Mouse (Mus musculus) ES-Bruce4 (cell line): ENCODE data around the gene Plekhh2. TPM values are rescaled to one million over a fixed set of nuclear protein-coding genes. Genes with fewer than 3 reads are reported as not detected.

ENCODE experiments used
- H3K27ac ChIP-seq: 2 replicates; pipeline ENCODE4 v1.5.1; 2012; ENCODE audit warnings: low read length, inconsistent platforms; ENCODE audit not compliant: insufficient read depth
- H3K27me3 ChIP-seq: 2 replicates; pipeline ENCODE4 v1.6.1; 2012; ENCODE audit warnings: mild to moderate bottlenecking, low read length, inconsistent platforms; ENCODE audit not compliant: control insufficient read depth, poor library complexity, insufficient read depth, severe bottlenecking
- H3K36me3 ChIP-seq: 2 replicates; pipeline ENCODE4 v1.6.1; 2012; ENCODE audit warnings: inconsistent platforms, mild to moderate bottlenecking, low read length, moderate library complexity; ENCODE audit not compliant: control insufficient read depth, poor library complexity, insufficient read depth, severe bottlenecking
- H3K4me1 ChIP-seq: one replicate; pipeline ENCODE4 v1.8.1; 2011; ENCODE audit warnings: low read length; ENCODE audit not compliant: control insufficient read depth, insufficient read depth
- H3K4me3 ChIP-seq: 2 replicates; pipeline ENCODE4 v1.5.1; 2011; ENCODE audit warnings: low read depth, mild to moderate bottlenecking, low read length
- H3K9ac ChIP-seq: 2 replicates; pipeline ENCODE4 v1.6.1; 2012; ENCODE audit warnings: low read depth, mild to moderate bottlenecking, inconsistent platforms; ENCODE audit not compliant: poor library complexity, severe bottlenecking
- H3K9me3 ChIP-seq: replicated peaks from 2 replicates; pipeline ENCODE4 v1.6.1; 2012; ENCODE audit warnings: mild to moderate bottlenecking, low read length, inconsistent platforms; ENCODE audit not compliant: control insufficient read depth, poor library complexity, insufficient read depth, severe bottlenecking
- CTCF ChIP-seq: IDR thresholded peaks from one replicate; pipeline ENCODE4 v1.8.1; 2011; ENCODE audit warnings: low read depth, low read length
- EP300 ChIP-seq: IDR thresholded peaks from 2 replicates; pipeline ENCODE4 v1.6.1; 2011; ENCODE audit warnings: low read depth, low read length; ENCODE audit not compliant: insufficient read depth
- POLR2A ChIP-seq: IDR thresholded peaks from one replicate; pipeline ENCODE4 v1.8.1; 2011; ENCODE audit warnings: low read length; ENCODE audit not compliant: insufficient read depth
- polyA plus RNA-seq: library from polyadenylated mRNA; stranded (reverse); fragments of >200 nt; gene quantifications from 2 replicates; pipeline ENCODE4 v1.2.4, GENCODE M21; 2011; ENCODE audit warnings: low read depth; ENCODE audit not compliant: missing spikeins, insufficient read depth, insufficient read length

Gene Plekhh2
- polyA plus RNA-seq, 1 experiment: 10.5 TPM

DNA sequence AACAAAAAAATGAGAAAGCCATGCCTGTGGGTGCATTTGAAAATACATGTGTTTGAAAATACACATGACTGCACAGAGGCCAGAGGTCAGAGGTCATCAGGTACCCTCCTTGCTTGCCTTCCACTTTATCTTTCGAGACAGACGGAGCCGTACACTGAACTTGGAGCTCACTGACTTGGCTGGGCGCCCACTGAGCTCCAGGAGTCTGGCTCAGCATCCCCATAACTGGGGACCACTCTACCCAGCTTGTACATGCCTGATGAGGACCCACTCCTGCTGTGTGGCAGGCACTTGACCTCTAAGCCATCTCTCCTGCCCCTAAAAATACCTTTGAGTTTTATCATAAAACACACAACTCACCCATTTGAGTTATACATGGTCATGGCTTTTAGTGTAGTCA lies 2.5 kb upstream of the Plekhh2 start:
- H3K36me3 ChIP-seq: no peaks in the 10 kb centered on the region
- no peaks in the 10 kb centered on the region for H3K9me3 ChIP-seq
- no peak overlapping the region for H3K4me3 ChIP-seq
- H3K27ac ChIP-seq: no peak overlapping the region
- H3K4me1 ChIP-seq: no peaks in the 10 kb centered on the region
- H3K27me3 ChIP-seq: no peaks in the 10 kb centered on the region
- H3K9ac ChIP-seq: no peak overlapping the region
- TF ChIP-seq EP300: no peak
- no peak for TF ChIP-seq CTCF
- TF ChIP-seq POLR2A: no peak

DNA sequence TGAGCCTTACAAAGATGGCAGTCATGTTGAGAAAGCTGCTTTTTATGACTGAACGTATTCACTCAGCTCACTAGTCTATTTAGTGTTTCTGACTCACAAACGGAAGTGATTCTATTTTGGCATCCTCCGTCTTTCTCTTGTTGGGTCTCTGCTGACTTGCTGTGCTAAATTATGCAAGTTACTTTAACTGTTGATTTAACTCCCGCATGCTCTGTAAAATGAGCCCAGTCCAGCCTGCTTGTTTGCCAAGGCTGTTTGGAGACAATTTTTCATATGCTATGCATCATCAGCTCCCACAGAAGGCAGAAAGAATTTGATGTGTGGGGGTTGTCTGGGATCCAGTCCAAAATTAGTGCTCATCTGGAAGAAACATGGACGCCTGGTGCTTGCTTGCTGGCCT lies 1.3 kb upstream of the Plekhh2 start:
- Histone ChIP-seq H3K9ac (no peak overlapping the region), H3K9me3 (no peaks in the 10 kb centered on the region), H3K27ac (no peak overlapping the region), H3K4me1 (no peaks in the 10 kb centered on the region), H3K36me3 (no peaks in the 10 kb centered on the region), H3K27me3 (no peaks in the 10 kb centered on the region), H3K4me3 (no peak overlapping the region)
- TF ChIP-seq POLR2A (no peak), CTCF (no peak), EP300 (no peak)

DNA sequence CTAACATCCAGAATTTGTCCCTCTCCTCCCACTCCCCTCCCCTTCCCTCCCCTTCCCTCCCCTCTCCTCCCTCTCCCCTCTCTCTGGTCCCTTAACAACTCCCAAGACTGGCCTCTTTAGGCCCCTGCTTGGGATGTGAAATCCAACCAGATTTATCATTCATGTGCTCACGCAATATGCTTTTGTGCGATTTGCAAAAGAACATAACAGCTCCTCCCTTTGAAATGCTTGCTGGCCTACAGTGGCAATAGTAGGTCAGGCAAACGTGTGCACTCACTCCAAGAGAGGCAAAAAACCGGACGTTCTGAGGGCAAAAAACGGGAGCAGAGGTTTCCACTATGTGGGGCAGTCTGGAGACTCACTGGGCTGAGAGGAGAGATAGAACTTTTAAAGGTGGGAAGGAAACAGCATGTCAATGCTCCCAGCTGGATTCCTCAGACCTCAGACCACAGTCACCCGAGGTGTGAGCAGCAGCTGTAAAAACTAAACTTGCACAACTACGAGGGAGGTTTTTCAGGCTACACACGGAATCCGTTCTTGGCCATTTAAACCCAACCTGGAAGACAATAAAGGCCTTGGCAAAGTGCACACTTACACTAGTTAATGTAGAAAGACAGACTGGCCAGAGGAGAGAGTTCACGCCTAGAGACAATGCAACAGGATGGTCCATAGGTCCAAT lies 595 bp upstream of the Plekhh2 start:
- no peak for TF ChIP-seq POLR2A
- no peak for TF ChIP-seq CTCF
- Histone ChIP-seq H3K27me3 (no peaks in the 10 kb centered on the region), H3K36me3 (no peaks in the 10 kb centered on the region), H3K4me1 (no peaks in the 10 kb centered on the region), H3K9me3 (no peaks in the 10 kb centered on the region), H3K9ac (0 out of 2 replicates have a peak overlapping the region, but pooled peaks have one; percentile 94), H3K27ac (no peak overlapping the region), H3K4me3 (peak overlapping the region; percentile 56)

DNA sequence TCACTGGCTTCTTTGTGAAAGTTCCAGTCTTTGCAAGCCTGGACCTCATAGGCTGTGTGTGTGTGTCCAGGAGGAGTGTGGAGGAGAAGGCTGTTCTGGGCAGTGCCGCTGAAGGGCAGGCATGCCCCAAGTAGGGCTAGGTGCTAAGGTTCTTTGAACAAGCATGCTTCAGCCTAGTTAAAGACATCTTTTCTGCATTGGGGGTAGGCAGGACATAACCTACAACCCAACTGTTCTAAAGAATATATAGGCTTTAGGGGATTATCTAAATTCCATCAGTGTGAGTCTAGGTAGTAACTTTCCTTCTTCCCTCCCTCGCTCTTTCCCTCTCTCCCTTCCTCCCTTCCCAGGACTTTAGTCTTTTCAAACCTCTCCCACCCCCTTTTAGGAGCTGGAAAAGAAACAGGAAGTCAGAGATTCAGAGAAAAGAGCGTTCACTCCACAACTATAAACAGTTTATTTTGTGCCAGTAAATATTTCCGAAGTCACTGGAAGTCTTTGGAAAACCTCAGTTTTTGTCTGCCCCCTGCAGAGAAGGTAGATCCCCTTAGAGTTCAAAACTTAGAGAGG lies 906 bp downstream of the Plekhh2 start:
- Histone ChIP-seq H3K4me3 (peak overlapping the region; percentile 72), H3K4me1 (no peaks in the 10 kb centered on the region), H3K27ac (no peak overlapping the region), H3K9me3 (no peaks in the 10 kb centered on the region), H3K36me3 (no peaks in the 10 kb centered on the region), H3K9ac (peak overlapping the region; percentile 94), H3K27me3 (no peaks in the 10 kb centered on the region)
- TF ChIP-seq POLR2A (no peak), EP300 (no peak), CTCF (no peak)

DNA sequence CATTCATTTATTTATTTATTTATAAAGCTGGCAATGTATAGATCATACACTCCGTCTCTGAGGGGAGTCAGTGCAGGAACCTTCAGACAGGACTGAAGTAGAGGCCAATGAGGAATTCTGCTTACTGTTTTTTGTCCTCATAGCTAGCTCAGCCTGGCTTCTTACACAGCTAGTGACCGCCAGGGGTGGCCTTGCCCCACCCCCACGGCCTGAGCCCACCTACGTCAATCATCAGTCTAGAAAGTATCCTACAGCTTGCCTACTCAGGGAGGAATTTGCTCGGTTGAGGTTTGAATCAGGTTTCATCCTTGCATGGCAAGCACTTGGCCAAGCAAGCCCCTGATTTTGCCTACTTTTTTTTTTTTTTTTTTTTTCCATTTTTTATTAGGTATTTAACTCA lies 4.2 kb downstream of the Plekhh2 start:
- Histone ChIP-seq H3K4me3 (no peak overlapping the region), H3K36me3 (no peaks in the 10 kb centered on the region), H3K27me3 (no peaks in the 10 kb centered on the region), H3K9ac (no peak overlapping the region), H3K4me1 (no peaks in the 10 kb centered on the region), H3K9me3 (no peaks in the 10 kb centered on the region), H3K27ac (no peak overlapping the region)
- TF ChIP-seq EP300: no peak
- TF ChIP-seq POLR2A: no peak
- TF ChIP-seq CTCF: no peak

GRCm38 (mm10) chr17:84519346-84519745 lies 7.7 kb downstream of the Plekhh2 start:
- Histone ChIP-seq H3K4me3 (no peak overlapping the region), H3K9me3 (no peaks in the 10 kb centered on the region), H3K4me1 (no peaks in the 10 kb centered on the region), H3K36me3 (no peaks in the 10 kb centered on the region), H3K9ac (no peak overlapping the region), H3K27me3 (no peaks in the 10 kb centered on the region), H3K27ac (no peak overlapping the region)
- TF ChIP-seq EP300: no peak
- TF ChIP-seq CTCF: no peak
- no peak for TF ChIP-seq POLR2A
